In genomic region chr1:55618617-55619286, GRCm38 (mm10) we compare ENCODE assay signal across 9 mouse cellular contexts.
DNase-seq lines count a peak whose midpoint lies in the region; ATAC-seq and TF ChIP-seq lines count a peak whose summit lies in the region.
"Had no signal": no experiment of that assay in that cellular context is flagged by ENCODE, and none has a peak within 500 bp of the region (broad histone marks: within the 10 kb centered on the region; RNA-seq: fewer than 3 reads in every experiment).

No protein-coding gene starts in this region.

- 0 out of 2 replicates have a peak, but pooled peaks cover 3% of the 10 kb centered on the region for H3K4me1 ChIP-seq in hindbrain, postnatal 0 days (ENCODE audit: insufficient read depth, low read length)
- H3K4me1 ChIP-seq in hindbrain, embryonic 14.5 days (replicated peaks; ENCODE audit: control insufficient read depth, insufficient read depth, low read length): no peaks in the 10 kb centered on the region; the same call in 1 of the 2 replicates
- no peaks in the 10 kb centered on the region for H3K4me1 ChIP-seq in forebrain, embryonic 11.5 days (replicated peaks; ENCODE audit: control insufficient read depth, insufficient read depth, low read length)

- H3K27ac ChIP-seq in hindbrain, postnatal 0 days: peak overlapping the region; percentile 27; the same call in 1 of the 2 replicates
- no peak overlapping the region for H3K27ac ChIP-seq in hindbrain, embryonic 14.5 days
- no peak overlapping the region for H3K27ac ChIP-seq in forebrain, embryonic 11.5 days (ENCODE audit: low read depth, low read length)
- H3K27ac ChIP-seq: lung, embryonic 15.5 days had no signal

- no peak overlapping the region for H3K4me2 ChIP-seq in hindbrain, postnatal 0 days (ENCODE audit: low read depth, low read length)
- H3K4me2 ChIP-seq in hindbrain, embryonic 14.5 days (replicated peaks): no peak overlapping the region
- H3K4me2 ChIP-seq in forebrain, embryonic 11.5 days (ENCODE audit: low read depth, low read length, severe bottlenecking): no peak overlapping the region
- H3K4me2 ChIP-seq: lung, embryonic 15.5 days had no signal

- no peaks in the 10 kb centered on the region for H3K9me3 ChIP-seq in hindbrain, postnatal 0 days (ENCODE audit: low read length)
- H3K9me3 ChIP-seq in hindbrain, embryonic 14.5 days (ENCODE audit: control insufficient read depth, low read length): no peaks in the 10 kb centered on the region
- no peaks in the 10 kb centered on the region for H3K9me3 ChIP-seq in forebrain, embryonic 11.5 days (ENCODE audit: control insufficient read depth, low read length)
- H3K9me3 ChIP-seq: lung, embryonic 15.5 days had no signal

- no peak overlapping the region for H3K9ac ChIP-seq in hindbrain, postnatal 0 days (replicated peaks; ENCODE audit: low read length)
- no peak overlapping the region for H3K9ac ChIP-seq in hindbrain, embryonic 14.5 days
- H3K9ac ChIP-seq in forebrain, embryonic 11.5 days (ENCODE audit: low read length): no peak overlapping the region
- H3K9ac ChIP-seq: lung, embryonic 15.5 days had no signal

- H3K4me3 ChIP-seq in hindbrain, postnatal 0 days (ENCODE audit: low read length): no peak overlapping the region
- no peak overlapping the region for H3K4me3 ChIP-seq in hindbrain, embryonic 14.5 days (replicated peaks; ENCODE audit: low read length)
- no peak overlapping the region for H3K4me3 ChIP-seq in forebrain, embryonic 11.5 days (ENCODE audit: low read depth, low read length)
- H3K4me3 ChIP-seq: lung, embryonic 15.5 days had no signal

- peak; percentile 7; the same call in 1 of the 2 replicates for TF ChIP-seq CTCF in hindbrain, postnatal 0 days (IDR thresholded peaks at IDR 0.05; ENCODE audit: low read depth)

- 56% methylated on average over 7 of the region's 7 CpGs for WGBS in hindbrain, postnatal 0 days
- WGBS in hindbrain, embryonic 14.5 days: 74% methylated on average over 7 of the region's 7 CpGs
- 85% methylated on average over 7 of the region's 7 CpGs for WGBS in forebrain, embryonic 11.5 days

- H3K27me3 ChIP-seq in hindbrain, postnatal 0 days (ENCODE audit: insufficient read depth, low read length): no peaks in the 10 kb centered on the region
- H3K27me3 ChIP-seq in hindbrain, embryonic 14.5 days (ENCODE audit: control insufficient read depth, insufficient read depth, low read length): no peaks in the 10 kb centered on the region
- H3K27me3 ChIP-seq in forebrain, embryonic 11.5 days (ENCODE audit: control insufficient read depth, insufficient read depth, low read length): no peaks in the 10 kb centered on the region
- H3K27me3 ChIP-seq: lung, embryonic 15.5 days had no signal

- ATAC-seq in hindbrain, postnatal 0 days: peak; percentile 85
- ATAC-seq in hindbrain, embryonic 14.5 days (ENCODE audit: low FRiP score): no peak; the same call in 1 of the 2 replicates
- ATAC-seq in forebrain, embryonic 11.5 days (replicated peaks; ENCODE audit: low FRiP score): no peak

- H3K36me3 ChIP-seq in hindbrain, postnatal 0 days (ENCODE audit: insufficient read depth, low read length): no peaks in the 10 kb centered on the region
- H3K36me3 ChIP-seq in hindbrain, embryonic 14.5 days (replicated peaks; ENCODE audit: control insufficient read depth, insufficient read depth): no peaks in the 10 kb centered on the region
- H3K36me3 ChIP-seq in forebrain, embryonic 11.5 days (ENCODE audit: control insufficient read depth, insufficient read depth, low read length): no peaks in the 10 kb centered on the region
- H3K36me3 ChIP-seq: lung, embryonic 15.5 days had no signal

- peak; percentile 55 for DNase-seq in hindbrain, postnatal 0 days (ENCODE audit: low spot score)
- no peak for DNase-seq in hindbrain, embryonic 14.5 days (ENCODE audit: low spot score)
- peak; percentile 29 for DNase-seq in adrenal gland, adult 8-10 months
- peak; percentile 32 for DNase-seq in gastrocnemius, postnatal 10 days
- peak; percentile 32 to 52 for DNase-seq in layer of hippocampus, postnatal 36 days
- no peak for DNase-seq in embryo, embryonic 11 days
- DNase-seq in forebrain, embryonic 11.5 days (ENCODE audit: low spot score): no peak
- DNase-seq in testis, postnatal 10 days (ENCODE audit: low spot score): no peak

Comparison
In these comparisons a context has a peak if more than half of its experiments do, and no peak if none do; other contexts are left out.
1. DNase-seq: peak in hindbrain, postnatal 0 days (single experiment), adrenal gland, adult 8-10 months (single experiment), gastrocnemius, postnatal 10 days (single experiment) and layer of hippocampus, postnatal 36 days (2 of 2); none in hindbrain, embryonic 14.5 days (single experiment), embryo, embryonic 11 days (single experiment), forebrain, embryonic 11.5 days (single experiment) and testis, postnatal 10 days (single experiment).